Mouse (Mus musculus): ENCODE data around the gene Rad9a.

GRCm38 (mm10) chr19:4213524-4213974 lies 12.1 kb upstream of the Rad9a start:
- TF ChIP-seq CTCF (IDR thresholded peaks at IDR 0.05; ENCODE audit: control insufficient read depth, insufficient read depth, insufficient read length), result no peak
- peak; percentile 12 for TF ChIP-seq USF1 (IDR thresholded peaks at IDR 0.05; ENCODE audit: low read depth)
- peak; percentile 56 for TF ChIP-seq MAX (IDR thresholded peaks at IDR 0.05)
- peak; percentile 71 for TF ChIP-seq CEBPB (IDR thresholded peaks at IDR 0.05; ENCODE audit: low read depth)

All from C2C12 (cell line).